Mouse (Mus musculus) granulocyte monocyte progenitor cell, adult 5-6 weeks (primary cell): Measurements from ENCODE around the gene Akt2. TPM values are rescaled to one million over a fixed set of nuclear protein-coding genes. Genes with fewer than 3 reads are reported as not detected.

Experiments
- ATAC-seq: replicated peaks from 2 replicates; pipeline ENCODE4 v1.8.0; 2016; ENCODE audit warnings: mild to moderate bottlenecking, moderate TSS enrichment, inconsistent platforms; ENCODE audit not compliant: poor library complexity, severe bottlenecking
- total RNA-seq, 2 experiments: library from RNA; stranded (forward) in 1 of 2; stranded (reverse) in 1 of 2; fragments of 200-712, 200-1000 nt in 1 of 2; fragments of >200 nt in 1 of 2; fragmentation: Nextera tagmentation in 1 of 2; gene quantifications; 2 replicates each; pipeline ENCODE4 v1.2.3; 2014 to 2017

The Akt2 gene
- total RNA-seq (2014; fragmentation: Nextera tagmentation) (36.1 and 48.5 TPM in 2 replicates), total RNA-seq (2017) (43.7 and 45.4 TPM in 2 replicates)

- ATAC-seq = peak; percentile 81
These were observed at the start of gene Akt2 for GRCm38 (mm10) chr7:27591266-27592216. Gene Akt2 (plus strand): TSS chr7:27591552.

GRCm38 (mm10) chr7:27541922-27542321 is 49.4 kb upstream of the Akt2 start:
- ATAC-seq = no peak

- ATAC-seq = peak; percentile 78
These were observed 48.8 kb upstream of the Akt2 start for GRCm38 (mm10) chr7:27542392-27543033.

GRCm38 (mm10) chr7:27543065-27543464 is 48.3 kb upstream of the Akt2 start:
- no peak for ATAC-seq

GRCm38 (mm10) chr7:27543851-27544250 is 47.5 kb upstream of the Akt2 start:
- ATAC-seq = no peak

- ATAC-seq = peak; percentile 79
These were observed 46.5 kb upstream of the Akt2 start for GRCm38 (mm10) chr7:27544675-27545370.

- no peak for ATAC-seq
These were observed 41.8 kb upstream of the Akt2 start for GRCm38 (mm10) chr7:27549597-27549996.

GRCm38 (mm10) chr7:27552070-27552469 is 39.3 kb upstream of the Akt2 start:
- peak; percentile 66 for ATAC-seq

- peak; percentile 97 for ATAC-seq
These were observed 38.3 kb upstream of the Akt2 start, which contains the start of the genes Pld3 and 2310022A10Rik for GRCm38 (mm10) chr7:27552931-27553513. Gene Pld3 (minus strand): TSS chr7:27553218. Gene 2310022A10Rik (plus strand): TSS chr7:27553233.

- no peak for ATAC-seq
These were observed 31.0 kb upstream of the Akt2 start for GRCm38 (mm10) chr7:27560291-27560887.

- no peak for ATAC-seq
These were observed 30.4 kb upstream of the Akt2 start for GRCm38 (mm10) chr7:27560978-27561377.

- ATAC-seq = no peak
These were observed 21.6 kb upstream of the Akt2 start for GRCm38 (mm10) chr7:27569580-27570224.

GRCm38 (mm10) chr7:27572133-27572532 is 19.2 kb upstream of the Akt2 start:
- ATAC-seq = no peak

- no peak for ATAC-seq
These were observed 17.1 kb upstream of the Akt2 start for GRCm38 (mm10) chr7:27574124-27574880.

- ATAC-seq = peak; percentile 69
These were observed 14.4 kb upstream of the Akt2 start for GRCm38 (mm10) chr7:27576914-27577313.

- peak; percentile 78 for ATAC-seq
These were observed 13.8 kb upstream of the Akt2 start for GRCm38 (mm10) chr7:27577589-27577988.

GRCm38 (mm10) chr7:27578465-27578864 is 12.9 kb upstream of the Akt2 start:
- no peak for ATAC-seq

- no peak for ATAC-seq
These were observed 10.8 kb upstream of the Akt2 start for GRCm38 (mm10) chr7:27580380-27581174.
